Mouse (Mus musculus): Measurements from ENCODE around the gene F8a. TPM values are rescaled to one million over a fixed set of nuclear protein-coding genes. Genes with fewer than 3 reads are reported as not detected.

The F8a gene
- 13.4 and 14.4 TPM in 2 replicates for polyA plus RNA-seq (2012; rRNA removed)

GRCm38 (mm10) chrX:73227914-73228605, at the start of gene F8a:
Gene F8a (plus strand): TSS chrX:73228291.

GRCm38 (mm10) chrX:73191934-73192333, 36.2 kb upstream of the F8a start, which contains the start of gene Xlr3b:
Gene Xlr3b (plus strand): TSS chrX:73192207.

GRCm38 (mm10) chrX:73213819-73214564, 14.1 kb upstream of the F8a start, which contains the start of gene Xlr4b:
Gene Xlr4b (plus strand): TSS chrX:73214333.

GRCm38 (mm10) chrX:73242821-73243325, 14.8 kb downstream of the F8a start, which contains the start of gene Xlr4c:
Gene Xlr4c (minus strand): TSS chrX:73243130.

GRCm38 (mm10) chrX:73265270-73265669, 37.2 kb downstream of the F8a start, which contains the start of gene Xlr3c:
Gene Xlr3c (minus strand): TSS chrX:73265390.

Other genes with a start within 250 kb of the F8a start
- gene Zfp185, start 241.0 kb upstream of the F8a start, polyA plus RNA-seq (2012; rRNA removed), result 1.7 and 6.1 TPM in 2 replicates
- 0.05 and 0.14 TPM in 2 replicates for gene Pnma5, start 191.2 kb upstream of the F8a start, polyA plus RNA-seq (2012; rRNA removed)
- 12.2 and 12.7 TPM in 2 replicates for gene Pnma3, start 163.5 kb upstream of the F8a start, polyA plus RNA-seq (2012; rRNA removed)
- gene Xlr4a, start 145.8 kb upstream of the F8a start, polyA plus RNA-seq (2012; rRNA removed), result 0.81 and 0.97 TPM in 2 replicates
- gene Xlr3a, start 131.2 kb upstream of the F8a start, polyA plus RNA-seq (2012; rRNA removed), result 3.7 and 4.6 TPM in 2 replicates
- 0.65 and 0.87 TPM in 2 replicates for gene Gm14685, start 111.2 kb upstream of the F8a start, polyA plus RNA-seq (2012; rRNA removed)
- not detected in 2 replicates for gene Xlr5b, start 79.5 kb upstream of the F8a start, polyA plus RNA-seq (2012; rRNA removed)
- 0.38 and 0.63 TPM in 2 replicates for gene DXBay18, start 78.8 kb upstream of the F8a start, polyA plus RNA-seq (2012; rRNA removed)
- not detected in 2 replicates for gene Spin2d, start 51.3 kb upstream of the F8a start, polyA plus RNA-seq (2012; rRNA removed)
- 10.9 and 11.3 TPM in 2 replicates for gene Xlr3b, start 36.1 kb upstream of the F8a start, polyA plus RNA-seq (2012; rRNA removed)
- gene Xlr4b, start 14.0 kb upstream of the F8a start, polyA plus RNA-seq (2012; rRNA removed), result 0.57 and 0.91 TPM in 2 replicates
- 0.29 and 0.49 TPM in 2 replicates for gene Xlr4c, start 14.8 kb downstream of the F8a start, polyA plus RNA-seq (2012; rRNA removed)
- 0.14 and 0.16 TPM in 2 replicates for gene Xlr3c, start 37.1 kb downstream of the F8a start, polyA plus RNA-seq (2012; rRNA removed)
- gene Xlr5a, start 64.7 kb downstream of the F8a start, polyA plus RNA-seq (2012; rRNA removed), result 0.05 TPM in 1 of 2 replicates, not detected in the other
- gene Xlr5c, start 64.7 kb downstream of the F8a start, polyA plus RNA-seq (2012; rRNA removed), result not detected in 2 replicates
- not detected in 2 replicates for gene Gm45015, start 108.5 kb downstream of the F8a start, polyA plus RNA-seq (2012; rRNA removed)
- 22.3 and 25.1 TPM in 2 replicates for gene Zfp275, start 114.3 kb downstream of the F8a start, polyA plus RNA-seq (2012; rRNA removed)
- 0.28 and 0.38 TPM in 2 replicates for gene Gm18336, start 170.4 kb downstream of the F8a start, polyA plus RNA-seq (2012; rRNA removed)
- 0.98 and 1.00 TPM in 2 replicates for gene Zfp92, start 182.8 kb downstream of the F8a start, polyA plus RNA-seq (2012; rRNA removed)
- gene Trex2, start 207.1 kb downstream of the F8a start, polyA plus RNA-seq (2012; rRNA removed), result 0.11 and 0.12 TPM in 2 replicates
- gene Haus7, start 230.8 kb downstream of the F8a start, polyA plus RNA-seq (2012; rRNA removed), result 53.8 and 55.2 TPM in 2 replicates

All from central nervous system, embryonic 14 days (tissue).